Mouse (Mus musculus): ENCODE data around the gene Trcg1. TPM values are rescaled to one million over a fixed set of nuclear protein-coding genes. Genes with fewer than 3 reads are reported as not detected.
"Not testable (repeated sequence)": the region's sequence is repeated elsewhere in the genome, so short reads cannot be mapped to it uniquely, and the experiment has no call there.

The Trcg1 gene
- polyA plus RNA-seq (2015; fragmentation: Nextera tagmentation; extraction: Ambion mirVana): not detected in 2 replicates

DNA sequence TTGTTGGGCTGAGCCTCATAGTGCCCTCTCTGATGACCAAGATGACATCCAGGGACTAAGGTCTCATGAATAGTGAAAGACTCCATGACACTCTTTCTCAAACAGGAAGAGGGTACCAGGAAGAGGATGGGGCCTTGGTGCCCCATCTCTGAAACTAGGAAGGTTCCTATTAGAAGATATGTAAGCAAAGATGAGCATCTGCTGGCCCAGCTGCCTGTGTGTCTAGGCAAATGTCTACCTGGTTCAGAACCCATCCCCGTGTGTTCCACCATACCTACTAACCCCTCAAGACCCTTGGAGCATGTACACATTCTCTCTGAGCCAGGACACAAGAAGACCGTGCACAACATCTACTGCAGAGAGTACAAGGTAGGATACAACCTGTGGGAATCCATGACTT is at the start of gene Trcg1:
Gene Trcg1, plus strand, starts transcription at position 301 of the 400 bp plus-strand sequence.
- 83% methylated on average over 2 of the region's 2 CpGs for WGBS
- Histone ChIP-seq H3K4me2 (replicated peaks; ENCODE audit: low read depth) (no peak within 1 kb of the TSS), H3K9me3 (ENCODE audit: control insufficient read depth) (no peaks in the 10 kb centered on the region), H3K4me1 (replicated peaks; ENCODE audit: control insufficient read depth, insufficient read depth, low read length) (no peaks in the 10 kb centered on the region), H3K36me3 (ENCODE audit: control insufficient read depth, insufficient read depth) (no peaks in the 10 kb centered on the region), H3K4me3 (ENCODE audit: low read depth, low read length) (no peak within 1 kb of the TSS), H3K9ac (ENCODE audit: low read depth, low read length) (no peak within 1 kb of the TSS), H3K27ac (ENCODE audit: low read depth, low read length) (no peak within 1 kb of the TSS), H3K27me3 (replicated peaks; ENCODE audit: control insufficient read depth, insufficient read depth, low read length) (no peaks in the 10 kb centered on the region)
- ATAC-seq: no peak
- no peak for TF ChIP-seq CTCF (IDR thresholded peaks at IDR 0.05; ENCODE audit: low read depth)

DNA sequence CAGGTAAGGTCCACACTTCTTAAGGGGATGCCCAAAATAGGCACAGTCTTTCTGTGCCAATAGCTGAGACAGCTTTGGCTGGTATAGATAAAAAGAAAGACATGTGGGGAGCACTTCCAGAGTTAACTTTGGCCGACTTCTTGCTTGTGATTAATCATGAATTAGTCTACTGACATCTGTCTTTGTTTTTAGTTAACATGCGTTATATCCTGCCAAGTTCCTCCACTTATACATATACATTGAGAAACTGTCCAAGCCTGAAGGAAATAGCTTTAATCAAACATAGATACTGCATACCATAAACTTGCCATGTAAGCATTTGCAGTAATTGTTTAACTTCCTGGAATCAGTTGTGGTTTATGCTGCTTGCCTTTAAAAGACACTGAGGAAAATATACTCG is 39.6 kb upstream of the Trcg1 start:
- TF ChIP-seq CTCF (IDR thresholded peaks at IDR 0.05; ENCODE audit: low read depth): no peak
- H3K36me3 ChIP-seq (ENCODE audit: control insufficient read depth, insufficient read depth): no peaks in the 10 kb centered on the region

DNA sequence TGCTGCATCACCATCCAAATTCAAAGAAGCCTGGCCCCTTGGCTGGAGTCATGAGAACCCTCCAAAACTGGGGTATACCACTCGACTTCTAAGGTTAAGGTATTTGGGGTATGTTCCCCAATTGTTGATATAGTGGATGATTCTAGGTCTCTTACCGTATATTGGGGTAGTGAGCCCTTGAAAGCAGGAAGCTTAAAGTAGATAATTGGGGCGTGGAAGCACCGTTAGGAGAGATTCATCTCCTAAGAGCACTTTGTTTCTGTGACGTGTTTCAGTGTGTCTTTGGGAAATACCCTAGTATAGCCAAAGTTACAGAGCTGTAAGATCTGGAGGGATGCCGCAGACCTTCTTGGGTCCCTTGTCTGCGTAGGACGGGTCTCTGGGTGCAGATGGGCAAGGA is 38.9 kb upstream of the Trcg1 start:
- H3K9me3 ChIP-seq (ENCODE audit: control insufficient read depth): no peaks in the 10 kb centered on the region
- 77% methylated on average over 8 of the region's 8 CpGs for WGBS

More for the DNA sequence above, 39.6 kb upstream of the Trcg1 start:
- H3K4me3 ChIP-seq (ENCODE audit: low read depth, low read length): no peak overlapping the region
- no peaks in the 10 kb centered on the region for H3K27me3 ChIP-seq (replicated peaks; ENCODE audit: control insufficient read depth, insufficient read depth, low read length)
- H3K9ac ChIP-seq (ENCODE audit: low read depth, low read length): no peak overlapping the region
- H3K4me2 ChIP-seq (replicated peaks; ENCODE audit: low read depth): no peak overlapping the region
- H3K27ac ChIP-seq (ENCODE audit: low read depth, low read length): no peak overlapping the region
- no peaks in the 10 kb centered on the region for H3K9me3 ChIP-seq (ENCODE audit: control insufficient read depth)
- no peak; the same call in 1 of the 2 replicates for ATAC-seq
- no peaks in the 10 kb centered on the region for H3K4me1 ChIP-seq (replicated peaks; ENCODE audit: control insufficient read depth, insufficient read depth, low read length)
- 48% methylated on average over 3 of the region's 3 CpGs for WGBS

DNA sequence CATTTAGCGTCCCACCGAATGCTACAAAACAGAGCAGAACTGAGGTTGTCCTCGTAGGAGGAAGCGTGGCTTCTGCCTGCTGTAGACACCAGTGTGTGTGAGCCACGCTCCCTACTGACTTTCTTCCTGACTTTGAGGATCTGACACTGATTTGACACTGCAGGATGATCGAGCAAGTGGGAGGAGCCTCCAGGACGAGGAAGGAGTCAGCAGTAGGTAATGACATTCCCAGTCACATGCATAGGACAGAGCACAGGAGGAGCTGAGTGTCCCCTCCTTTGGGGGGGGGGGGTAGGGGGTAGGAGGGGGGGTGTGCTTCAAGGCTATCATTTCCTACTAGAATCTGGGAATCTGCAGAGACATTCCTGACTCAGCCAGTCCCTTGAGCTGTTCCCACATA is 33.4 kb upstream of the Trcg1 start:
- Histone ChIP-seq H3K4me2 (replicated peaks; ENCODE audit: low read depth) (no peak overlapping the region), H3K36me3 (ENCODE audit: control insufficient read depth, insufficient read depth) (no peaks in the 10 kb centered on the region), H3K27ac (ENCODE audit: low read depth, low read length) (no peak overlapping the region), H3K27me3 (replicated peaks; ENCODE audit: control insufficient read depth, insufficient read depth, low read length) (no peaks in the 10 kb centered on the region), H3K4me3 (ENCODE audit: low read depth, low read length) (no peak overlapping the region), H3K4me1 (replicated peaks; ENCODE audit: control insufficient read depth, insufficient read depth, low read length) (no peaks in the 10 kb centered on the region), H3K9ac (ENCODE audit: low read depth, low read length) (no peak overlapping the region), H3K9me3 (ENCODE audit: control insufficient read depth) (no peaks in the 10 kb centered on the region)
- 0 out of 2 replicates have a peak, but pooled peaks have one; percentile 8 for ATAC-seq
- 80% methylated on average over 7 of the region's 7 CpGs for WGBS
- no peak for TF ChIP-seq CTCF (IDR thresholded peaks at IDR 0.05; ENCODE audit: low read depth)

More for the DNA sequence above, 38.9 kb upstream of the Trcg1 start:
- Histone ChIP-seq H3K4me1 (replicated peaks; ENCODE audit: control insufficient read depth, insufficient read depth, low read length) (no peaks in the 10 kb centered on the region), H3K27ac (ENCODE audit: low read depth, low read length) (no peak overlapping the region), H3K27me3 (replicated peaks; ENCODE audit: control insufficient read depth, insufficient read depth, low read length) (no peaks in the 10 kb centered on the region), H3K9ac (ENCODE audit: low read depth, low read length) (no peak overlapping the region), H3K4me3 (ENCODE audit: low read depth, low read length) (no peak overlapping the region), H3K36me3 (ENCODE audit: control insufficient read depth, insufficient read depth) (no peaks in the 10 kb centered on the region), H3K4me2 (replicated peaks; ENCODE audit: low read depth) (no peak overlapping the region)
- no peak for ATAC-seq
- TF ChIP-seq CTCF (IDR thresholded peaks at IDR 0.05; ENCODE audit: low read depth): no peak

DNA sequence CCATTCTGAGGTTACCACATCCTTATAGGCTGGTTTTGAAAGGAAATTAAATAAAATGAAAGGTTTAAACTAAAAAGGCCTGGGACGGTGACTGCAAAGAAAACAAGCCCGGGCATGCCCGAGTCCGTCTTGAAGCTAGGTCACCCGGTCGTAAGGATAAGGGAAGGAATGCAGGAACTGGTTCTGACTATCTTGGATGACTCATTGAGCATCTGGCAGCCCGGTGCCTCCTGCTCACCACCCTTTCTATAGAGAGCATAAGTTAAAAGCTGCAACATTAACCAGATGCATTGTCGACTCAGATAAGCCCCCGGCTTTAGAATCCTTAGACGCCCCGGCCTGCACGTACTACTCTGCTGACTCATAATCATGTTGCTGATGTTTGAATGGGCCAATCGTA is 32.8 kb upstream of the Trcg1 start:
- H3K9ac ChIP-seq (ENCODE audit: low read depth, low read length); H3K9me3 ChIP-seq (ENCODE audit: control insufficient read depth); H3K27me3 ChIP-seq (replicated peaks; ENCODE audit: control insufficient read depth, insufficient read depth, low read length); H3K27ac ChIP-seq (ENCODE audit: low read depth, low read length); H3K4me2 ChIP-seq (replicated peaks; ENCODE audit: low read depth); H3K36me3 ChIP-seq (ENCODE audit: control insufficient read depth, insufficient read depth); H3K4me3 ChIP-seq (ENCODE audit: low read depth, low read length); ATAC-seq; H3K4me1 ChIP-seq (replicated peaks; ENCODE audit: control insufficient read depth, insufficient read depth, low read length): not testable (repeated sequence)
- WGBS: 77% methylated on average over 13 of the region's 13 CpGs

DNA sequence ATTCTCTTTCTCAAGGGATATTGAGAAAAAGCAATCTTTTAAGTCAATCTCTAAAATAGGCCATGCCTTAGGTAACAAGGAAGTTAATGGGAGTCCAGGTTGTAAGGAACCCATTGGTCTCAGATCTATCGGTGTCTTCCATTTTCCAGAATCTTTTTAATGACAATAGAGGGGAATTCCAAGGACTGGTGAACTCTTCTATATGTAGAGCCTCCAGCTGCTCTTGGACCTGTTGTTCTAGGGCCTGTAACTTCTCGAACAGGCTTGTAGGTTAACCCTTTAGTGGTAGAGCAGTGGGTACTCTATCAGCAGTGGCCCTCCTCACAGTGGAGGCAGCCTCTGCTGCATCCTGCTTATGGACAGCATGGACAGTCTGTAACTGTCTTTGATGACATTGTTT is 29.5 kb upstream of the Trcg1 start:
- H3K27me3 ChIP-seq (replicated peaks; ENCODE audit: control insufficient read depth, insufficient read depth, low read length): no peaks in the 10 kb centered on the region
- H3K4me2 ChIP-seq (replicated peaks; ENCODE audit: low read depth): no peak overlapping the region
- TF ChIP-seq CTCF (IDR thresholded peaks at IDR 0.05; ENCODE audit: low read depth): no peak
- H3K9ac ChIP-seq (ENCODE audit: low read depth, low read length): no peak overlapping the region
- no peak overlapping the region for H3K4me3 ChIP-seq (ENCODE audit: low read depth, low read length)
- no peaks in the 10 kb centered on the region for H3K9me3 ChIP-seq (ENCODE audit: control insufficient read depth)
- no peak for ATAC-seq
- H3K4me1 ChIP-seq (replicated peaks; ENCODE audit: control insufficient read depth, insufficient read depth, low read length): no peaks in the 10 kb centered on the region
- 70% methylated on average over 2 of the region's 2 CpGs for WGBS
- H3K27ac ChIP-seq (ENCODE audit: low read depth, low read length): no peak overlapping the region
- H3K36me3 ChIP-seq (ENCODE audit: control insufficient read depth, insufficient read depth): no peaks in the 10 kb centered on the region

DNA sequence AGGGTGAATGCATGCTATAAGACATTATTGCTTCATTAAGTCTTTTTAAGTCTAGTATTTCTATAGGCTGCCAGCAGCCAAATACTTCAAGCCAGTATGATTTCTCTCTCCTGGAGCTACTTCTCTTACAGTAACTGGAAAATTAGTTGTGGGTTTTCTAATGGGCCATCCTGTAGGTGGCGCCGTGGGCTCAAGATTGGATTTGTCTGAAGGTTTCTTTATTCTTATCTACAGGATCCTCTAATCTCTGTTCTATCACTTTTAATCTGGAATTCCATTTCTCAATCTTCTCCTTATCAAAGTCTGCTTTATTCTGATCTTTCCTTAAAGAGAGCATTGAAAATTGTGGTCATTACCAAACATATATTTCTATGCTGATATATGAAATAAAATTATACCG is 27.0 kb upstream of the Trcg1 start:
- no peaks in the 10 kb centered on the region for H3K27me3 ChIP-seq (replicated peaks; ENCODE audit: control insufficient read depth, insufficient read depth, low read length)
- no peak overlapping the region for H3K27ac ChIP-seq (ENCODE audit: low read depth, low read length)
- WGBS: 32% methylated on average over 3 of the region's 3 CpGs
- no peak overlapping the region for H3K4me2 ChIP-seq (replicated peaks; ENCODE audit: low read depth)
- no peaks in the 10 kb centered on the region for H3K4me1 ChIP-seq (replicated peaks; ENCODE audit: control insufficient read depth, insufficient read depth, low read length)
- TF ChIP-seq CTCF (IDR thresholded peaks at IDR 0.05; ENCODE audit: low read depth): peak; percentile 73
- H3K36me3 ChIP-seq (ENCODE audit: control insufficient read depth, insufficient read depth): no peaks in the 10 kb centered on the region
- no peak for ATAC-seq
- H3K9me3 ChIP-seq (ENCODE audit: control insufficient read depth): no peaks in the 10 kb centered on the region
- H3K9ac ChIP-seq (ENCODE audit: low read depth, low read length): no peak overlapping the region
- no peak overlapping the region for H3K4me3 ChIP-seq (ENCODE audit: low read depth, low read length)
